Mouse (Mus musculus): ENCODE measurements around the gene Arrb1. TPM values are rescaled to one million over a fixed set of nuclear protein-coding genes. Genes with fewer than 3 reads are reported as not detected.

Arrb1 gene
- polyA plus RNA-seq, 1 experiment from 2014 or later, result 6.8 TPM

MicroRNA genes within 50 kb of the gene (microRNA counts, 519-probe panel; counts per million panel counts)
- 1,633 counts per million, percentile 18 among the panel's probes with 10 or more counts for microRNA mmu-miR-326

Small RNAs within 50 kb of the gene (microRNA-seq; reads per million reads assigned to microRNA genes)
- gene Mir326, result 18.8 reads per million, percentile 35 among the genes with 10 or more reads in this experiment

Other genes with a start within 250 kb of the Arrb1 start
- gene Serpinh1, start 182.2 kb upstream of the Arrb1 start, polyA plus RNA-seq (2015; fragmentation: Nextera tagmentation; extraction: Ambion mirVana), result 1,782 and 1,939 TPM in 2 replicates
- 14.0 and 14.5 TPM in 2 replicates for gene Gdpd5, start 154.1 kb upstream of the Arrb1 start, polyA plus RNA-seq (2015; fragmentation: Nextera tagmentation; extraction: Ambion mirVana)
- gene Klhl35, start 69.5 kb upstream of the Arrb1 start, polyA plus RNA-seq (2015; fragmentation: Nextera tagmentation; extraction: Ambion mirVana), result 0.84 and 0.87 TPM in 2 replicates
- 767 and 820 TPM in 2 replicates for gene Rps3, start 51.7 kb upstream of the Arrb1 start, polyA plus RNA-seq (2015; fragmentation: Nextera tagmentation; extraction: Ambion mirVana)
- gene Tpbgl, start 91.6 kb downstream of the Arrb1 start, polyA plus RNA-seq (2015; fragmentation: Nextera tagmentation; extraction: Ambion mirVana), result 0.23 and 0.24 TPM in 2 replicates
- gene Slco2b1, start 175.9 kb downstream of the Arrb1 start, polyA plus RNA-seq (2015; fragmentation: Nextera tagmentation; extraction: Ambion mirVana), result 2.0 and 2.6 TPM in 2 replicates
- gene Olfr520, start 194.8 kb downstream of the Arrb1 start, polyA plus RNA-seq (2015; fragmentation: Nextera tagmentation; extraction: Ambion mirVana), result not detected in 2 replicates
- gene Olfr521, start 228.0 kb downstream of the Arrb1 start, polyA plus RNA-seq (2015; fragmentation: Nextera tagmentation; extraction: Ambion mirVana), result not detected in 2 replicates